Mouse (Mus musculus): ENCODE measurements around the gene Kng2.
"Not testable (repeated sequence)": the region's sequence is repeated elsewhere in the genome, so short reads cannot be mapped to it uniquely, and the experiment has no call there.

The Kng2 gene

DNA sequence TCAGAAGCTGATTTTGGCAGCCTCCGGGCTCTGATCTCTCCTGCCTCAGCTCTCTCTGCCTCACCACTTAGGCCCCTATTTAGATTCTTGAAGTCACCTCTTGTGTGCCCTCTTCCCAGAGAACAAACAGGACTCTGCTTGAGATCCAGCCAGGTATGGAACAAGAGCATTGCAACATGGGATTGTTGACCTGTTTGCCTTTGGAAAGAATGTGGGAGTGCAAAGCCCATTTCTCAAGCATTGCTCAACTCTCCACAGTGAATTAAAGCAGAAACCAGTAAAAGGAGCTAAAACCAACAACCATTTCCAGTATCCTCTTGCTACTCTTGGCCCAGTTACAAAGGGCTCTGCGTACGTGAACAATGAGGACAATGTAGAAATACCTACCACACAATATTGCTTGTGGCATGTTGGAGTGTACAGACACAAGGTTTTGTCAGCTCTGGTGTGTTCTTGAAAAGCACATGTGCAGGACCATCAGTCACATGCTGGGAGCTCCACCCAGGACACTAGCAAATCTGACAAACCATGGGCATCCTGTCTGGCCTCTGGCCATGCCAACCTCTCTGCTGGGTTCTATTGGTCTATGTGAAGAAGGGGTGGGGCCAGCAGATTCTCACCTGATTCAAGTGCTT lies at the start of gene Kng2:
TSS of gene Kng2 (minus strand) at position 517 of the 635 bp plus-strand sequence.
- DNase-seq, result not testable (repeated sequence)

DNA sequence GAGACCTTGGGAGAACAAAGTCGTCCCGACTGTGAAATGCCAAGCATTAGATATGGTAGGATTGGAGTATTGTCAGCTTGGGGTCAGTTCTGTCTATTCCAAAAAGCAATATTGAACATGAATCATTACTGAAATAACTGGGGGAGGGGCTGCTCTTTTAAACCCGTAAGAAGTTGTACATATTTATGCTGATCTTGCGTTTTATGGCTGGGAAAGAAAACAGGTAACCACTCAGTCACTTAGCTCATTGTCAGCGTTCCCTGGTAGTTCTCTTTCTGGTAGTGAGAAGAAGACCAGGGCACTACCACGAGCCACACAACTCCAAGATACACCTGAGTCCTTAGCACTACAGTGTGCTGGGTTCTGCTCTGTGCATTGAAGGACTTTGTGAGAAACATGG lies 48.2 kb upstream of the Kng2 start:
- DNase-seq, result not testable (repeated sequence)

DNA sequence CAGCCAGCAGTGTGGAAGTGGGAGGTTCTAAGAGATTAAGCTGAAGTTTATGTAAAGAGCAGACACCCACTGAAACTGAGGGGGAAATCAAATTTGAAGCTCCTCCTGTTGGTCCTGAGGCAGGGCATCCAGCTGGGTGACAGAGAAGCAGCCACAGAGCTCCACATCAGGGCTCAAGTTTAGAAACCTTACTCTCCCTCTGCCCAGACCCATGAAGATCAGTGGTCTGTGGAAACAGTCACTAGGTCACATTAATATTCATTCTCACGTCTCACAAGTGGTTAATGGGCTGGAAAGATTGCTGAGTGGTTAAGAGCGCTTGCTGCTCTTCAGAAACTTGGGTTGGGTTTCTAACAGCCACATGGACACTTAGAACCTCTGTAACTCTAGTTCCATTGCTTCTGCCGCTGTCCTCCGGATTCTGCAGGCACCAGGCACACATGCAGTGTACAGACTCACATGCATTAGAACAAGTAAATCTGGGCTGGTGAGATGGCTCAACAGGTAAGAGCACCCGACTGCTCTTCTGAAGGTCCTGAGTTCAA lies 31.6 kb upstream of the Kng2 start:
- not testable (repeated sequence) for DNase-seq

DNA sequence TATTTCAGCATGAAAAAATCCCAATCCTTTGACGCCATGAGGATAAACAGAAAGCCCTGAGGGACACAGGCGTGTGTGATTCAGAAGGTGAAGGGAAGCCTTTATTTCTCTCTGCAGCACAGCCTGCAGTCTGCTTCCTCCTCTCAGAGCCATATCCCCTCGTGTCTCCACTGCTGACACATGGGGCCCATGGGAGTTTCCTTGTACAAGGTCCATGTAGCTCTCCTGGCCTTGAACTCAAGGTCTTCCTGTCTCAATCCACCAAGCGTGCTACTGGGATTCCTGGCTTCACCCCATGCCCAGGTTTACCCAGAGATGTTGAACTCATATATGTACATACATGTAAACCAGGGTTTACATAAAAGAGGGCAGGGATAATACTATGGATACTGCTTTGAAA lies 30.3 kb upstream of the Kng2 start:
- not testable (repeated sequence) for DNase-seq

DNA sequence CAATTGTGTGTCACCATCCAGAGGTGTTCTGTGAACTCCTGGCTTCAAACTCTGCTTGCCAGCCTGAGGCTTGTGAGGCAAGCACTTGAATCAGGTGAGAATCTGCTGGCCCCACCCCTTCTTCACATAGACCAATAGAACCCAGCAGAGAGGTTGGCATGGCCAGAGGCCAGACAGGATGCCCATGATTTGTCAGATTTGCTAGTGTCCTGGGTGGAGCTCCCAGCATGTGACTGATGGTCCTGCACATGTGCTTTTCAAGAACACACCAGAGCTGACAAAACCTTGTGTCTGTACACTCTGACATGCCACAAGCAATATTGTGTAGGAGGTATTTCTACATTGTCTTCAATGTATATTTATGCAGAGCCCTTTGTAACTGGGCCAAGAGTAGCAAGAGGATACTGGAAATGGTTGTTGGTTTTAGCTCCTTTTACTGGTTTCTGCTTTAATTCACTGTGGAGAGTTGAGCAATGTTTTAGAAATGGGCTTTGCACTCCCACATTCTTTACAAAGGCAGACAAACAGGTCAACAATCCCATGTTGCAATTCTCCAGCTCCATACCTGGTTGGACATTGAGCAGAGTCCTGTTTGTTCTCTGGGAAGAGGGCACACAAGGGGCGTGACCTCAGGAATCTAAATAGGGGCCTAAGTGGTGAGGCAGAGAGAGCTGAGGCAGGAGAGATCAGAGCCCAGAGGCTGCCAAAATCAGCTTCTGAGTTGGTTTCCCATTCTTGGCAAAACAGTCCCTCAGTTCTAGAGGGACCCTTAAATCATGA lies 28.6 kb upstream of the Kng2 start, which contains the start of gene Kng1:
TSS of gene Kng1 (plus strand) at position 198 of the 780 bp plus-strand sequence.
- not testable (repeated sequence) for DNase-seq

DNA sequence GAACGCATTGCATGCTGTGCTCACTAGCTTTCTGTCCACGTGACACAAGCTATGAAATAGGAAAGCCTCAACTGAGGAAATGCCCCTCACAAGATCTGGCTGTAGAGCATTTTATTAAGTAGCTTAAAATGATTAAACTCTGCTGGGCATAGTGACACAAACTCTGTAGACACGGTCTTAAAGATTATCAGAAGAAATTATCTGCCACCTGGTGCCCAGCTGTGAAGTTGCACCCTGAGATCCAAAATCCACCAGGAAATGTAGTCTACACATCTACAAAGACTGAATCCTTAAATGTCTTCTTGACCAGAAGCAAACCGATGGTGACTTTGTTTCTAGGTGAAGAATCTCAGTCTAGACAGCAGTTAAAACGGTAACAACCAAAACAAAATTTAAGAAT lies 17.0 kb upstream of the Kng2 start:
- DNase-seq, result peak; percentile 11

DNA sequence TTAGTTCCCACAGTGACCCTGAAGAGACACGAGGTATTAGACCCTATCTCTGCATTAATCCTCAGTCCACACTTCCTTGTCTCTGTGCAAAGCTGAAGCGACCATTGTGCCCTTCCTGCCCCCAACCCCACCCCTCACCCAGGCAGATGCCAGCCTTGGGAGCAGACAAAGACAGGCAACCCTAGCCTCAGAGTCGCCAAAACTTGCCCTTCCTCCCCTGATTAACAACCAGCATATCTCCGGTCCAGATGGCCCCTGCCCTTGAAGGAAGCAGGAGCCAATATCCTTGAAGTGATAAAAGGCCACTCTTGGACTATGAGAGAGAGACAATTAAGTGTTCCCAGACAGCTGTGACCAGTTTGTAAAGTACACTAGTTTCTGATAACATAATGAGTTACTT lies 11.6 kb upstream of the Kng2 start:
- DNase-seq, result no peak

DNA sequence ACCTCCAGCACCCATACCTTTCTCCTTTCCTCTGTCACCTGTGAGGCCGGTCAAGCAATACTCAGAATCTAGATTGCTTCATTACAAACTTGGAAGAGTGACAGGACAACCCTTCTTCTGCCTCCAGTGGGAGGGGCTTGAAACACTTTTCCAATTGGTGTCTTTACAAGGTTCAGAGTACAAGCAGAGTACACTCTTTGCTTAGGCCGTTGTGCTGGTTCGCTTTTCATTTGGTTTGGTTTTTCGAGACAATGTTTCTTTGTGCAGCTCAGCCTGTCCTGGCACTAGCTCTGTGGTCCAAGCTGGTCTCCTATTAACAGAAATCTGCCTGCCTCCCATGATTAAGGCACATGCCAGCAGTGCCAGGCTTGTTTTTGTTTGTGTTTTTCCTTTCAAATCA lies 10.0 kb upstream of the Kng2 start:
- DNase-seq, result no peak

DNA sequence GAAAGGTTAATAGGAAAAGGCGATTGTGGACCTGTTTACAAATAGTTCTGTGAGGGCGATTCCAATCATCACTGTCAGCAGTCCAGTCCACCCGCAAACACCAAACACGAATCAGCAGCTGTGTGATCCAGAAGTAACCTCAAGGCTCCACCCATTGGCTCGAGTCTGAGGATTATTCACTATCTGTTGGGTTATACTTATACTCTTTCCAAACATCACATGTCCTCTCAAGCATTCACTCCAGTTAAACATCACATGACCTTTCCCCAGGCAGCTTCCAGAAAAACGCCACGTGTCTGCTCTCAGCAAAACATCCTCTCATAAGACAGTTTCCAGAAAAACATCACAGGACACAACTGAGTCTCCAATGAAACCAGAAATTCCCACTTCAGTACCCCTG lies 8.5 kb upstream of the Kng2 start:
- no peak for DNase-seq

DNA sequence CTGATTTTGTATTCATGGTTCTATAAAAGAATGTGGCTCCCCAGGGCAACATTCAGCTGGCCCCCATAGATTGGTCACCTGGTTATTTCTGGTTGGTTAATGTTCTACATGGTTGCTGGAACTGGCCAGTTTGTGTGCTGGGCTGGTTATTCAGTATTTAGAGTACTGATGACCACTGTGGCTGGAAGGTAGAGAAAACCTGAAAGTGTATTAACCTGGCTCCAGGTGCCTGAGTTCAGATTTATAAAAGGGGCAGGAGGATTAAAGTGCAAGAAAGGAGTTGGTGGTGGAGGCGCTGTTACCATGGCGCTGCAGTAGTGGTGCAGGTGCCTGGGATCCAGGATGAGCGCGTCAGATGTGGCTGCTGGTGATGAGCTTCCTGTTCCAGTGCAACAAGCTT lies 4.4 kb upstream of the Kng2 start:
- DNase-seq, result no peak

DNA sequence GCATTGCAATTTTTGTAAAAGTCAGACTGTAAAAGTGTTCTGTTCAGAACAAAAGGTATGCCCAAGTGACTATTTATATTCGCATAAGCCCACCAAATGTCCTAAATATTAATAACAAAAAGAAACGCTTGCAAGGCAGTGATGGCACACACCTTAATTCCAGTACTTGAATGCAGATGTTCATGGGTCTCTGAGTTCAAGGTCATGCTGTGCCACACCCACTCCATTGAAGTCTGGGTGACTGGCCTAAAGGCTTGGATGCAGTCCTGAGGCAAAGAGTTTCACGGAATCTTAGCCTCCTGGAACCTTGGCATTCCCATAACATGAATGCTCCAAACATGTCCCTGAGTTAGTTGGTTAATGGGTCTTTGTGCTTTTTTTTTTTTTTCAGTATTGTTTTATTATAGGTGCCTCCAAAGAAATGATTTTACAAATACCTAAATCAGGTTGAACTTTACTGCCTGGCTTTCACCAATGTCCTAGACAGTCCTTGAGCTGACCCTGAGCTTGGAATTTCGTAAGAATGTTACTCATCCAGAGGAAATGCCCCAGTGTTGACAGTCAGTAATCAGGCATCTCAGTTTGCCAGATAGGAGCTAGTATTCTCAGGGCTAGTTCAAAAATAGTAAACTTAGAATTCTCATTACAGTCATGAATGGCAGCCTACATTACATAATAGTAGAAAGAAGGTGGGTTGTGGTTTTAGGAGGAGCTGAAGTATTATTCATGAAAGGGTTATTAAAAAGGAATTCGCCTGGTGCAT lies 1.6 kb upstream of the Kng2 start:
- DNase-seq, result no peak

DNA sequence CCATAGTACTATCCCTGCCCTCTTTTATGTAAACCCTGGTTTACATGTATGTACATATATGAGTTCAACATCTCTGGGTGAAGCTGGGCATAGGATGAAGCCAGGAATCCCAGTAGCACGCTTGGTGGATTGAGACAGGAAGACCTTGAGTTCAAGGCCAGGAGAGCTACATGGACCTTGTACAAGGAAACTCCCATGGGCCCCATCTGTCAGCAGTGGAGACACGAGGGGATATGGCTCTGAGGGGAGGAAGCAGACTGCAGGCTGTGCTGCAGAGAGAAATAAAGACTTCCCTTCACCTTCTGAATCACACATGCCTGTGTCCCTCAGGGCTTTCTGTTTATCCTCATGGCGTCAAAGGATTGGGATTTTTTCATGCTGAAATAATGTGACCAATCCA lies 1.9 kb downstream of the Kng2 start:
- not testable (repeated sequence) for DNase-seq

DNA sequence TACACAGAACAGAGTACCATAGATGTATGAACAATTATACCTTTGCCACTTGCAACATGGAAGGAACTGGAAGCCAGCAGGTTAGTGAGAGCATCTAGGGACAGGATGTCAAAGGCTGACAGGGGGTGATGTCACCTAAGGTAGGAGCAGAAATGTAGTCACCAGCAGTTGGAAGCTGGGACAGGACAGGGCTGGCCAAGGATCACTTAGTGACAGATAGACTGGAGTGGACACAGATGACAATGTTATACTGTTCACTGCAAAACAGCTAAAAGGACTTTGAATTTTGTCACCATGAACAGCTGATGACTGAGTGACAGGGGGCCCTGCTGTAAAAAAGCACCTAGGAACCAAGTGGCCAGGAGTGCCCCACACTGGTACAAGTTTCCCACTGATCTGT lies 2.7 kb downstream of the Kng2 start:
- DNase-seq, result no peak

DNA sequence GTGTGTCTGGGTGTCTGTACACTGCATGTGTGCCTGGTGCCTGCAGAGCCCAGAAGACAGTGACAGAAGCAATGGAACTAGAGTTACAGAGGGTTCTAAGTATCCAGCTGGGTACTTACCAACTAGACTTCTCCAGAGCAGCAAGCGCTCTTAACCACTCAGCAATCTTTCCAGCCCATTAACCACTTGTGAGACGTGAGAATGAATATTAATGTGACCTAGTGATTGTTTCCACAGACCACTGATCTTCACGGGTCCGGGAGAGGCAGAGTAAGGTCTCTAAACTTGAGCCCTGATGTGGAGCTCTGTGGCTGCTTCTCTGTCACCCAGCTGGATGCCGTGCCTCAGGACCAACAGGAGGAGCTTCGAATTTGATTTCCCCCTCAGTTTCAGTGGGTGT lies 4.2 kb downstream of the Kng2 start:
- no peak for DNase-seq

DNA sequence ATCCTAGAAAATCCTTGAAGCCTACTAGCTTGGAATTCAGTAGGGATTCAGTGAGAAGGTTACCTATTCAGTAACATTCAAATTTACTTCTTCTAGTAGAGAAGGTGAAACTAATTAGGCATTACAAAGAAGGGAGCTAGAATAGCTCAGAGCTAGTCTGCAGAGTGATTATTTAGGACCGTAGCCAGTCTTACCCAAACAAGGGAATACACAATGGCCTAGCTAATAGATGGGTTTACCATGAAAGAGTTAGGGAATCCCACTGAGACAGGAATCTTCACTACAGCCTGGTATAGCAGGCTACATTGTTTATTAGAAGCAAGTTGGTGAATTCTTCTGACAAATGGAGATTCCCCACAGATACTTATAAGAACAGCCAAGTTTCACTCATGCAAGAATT lies 8.7 kb downstream of the Kng2 start:
- DNase-seq, result not testable (repeated sequence)

DNA sequence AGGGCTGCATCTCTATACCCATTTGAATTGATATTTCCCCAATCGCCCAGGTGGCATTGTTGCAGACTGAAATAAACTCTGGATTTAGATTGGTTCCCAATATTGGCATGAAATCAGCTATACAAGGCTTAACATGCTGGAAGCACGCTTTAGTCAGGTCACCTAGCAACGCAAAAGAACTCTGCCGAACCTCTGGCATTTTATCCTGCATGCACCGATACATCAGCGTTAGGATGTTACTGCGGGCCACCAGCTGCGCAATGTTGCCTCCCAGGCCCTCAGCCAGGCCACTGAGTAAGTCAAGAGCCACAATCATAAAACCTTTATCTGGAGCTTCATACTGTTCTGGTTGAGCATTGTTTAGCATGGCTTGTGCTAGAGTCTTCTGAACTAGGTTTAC lies 14.6 kb downstream of the Kng2 start:
- DNase-seq, result not testable (repeated sequence)

DNA sequence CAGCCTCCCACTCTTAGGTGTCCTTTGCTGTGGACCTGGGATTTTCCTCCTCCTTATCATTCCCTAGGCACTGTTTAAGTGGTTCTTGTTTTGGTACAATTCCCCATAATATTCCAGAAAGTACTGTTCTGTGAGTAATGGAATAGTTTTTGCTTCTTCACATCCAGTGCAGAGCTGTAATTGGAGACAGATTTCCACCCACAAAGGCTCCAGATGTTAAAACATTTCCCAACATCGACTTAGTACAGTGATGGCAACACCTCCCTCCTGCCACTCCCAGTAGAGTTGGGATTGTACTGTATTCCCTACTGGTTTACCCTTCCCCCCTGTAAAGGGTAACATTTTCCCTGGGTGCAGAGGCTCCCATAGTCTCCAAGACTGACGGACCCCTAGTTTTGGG lies 15.5 kb downstream of the Kng2 start:
- DNase-seq, result not testable (repeated sequence)

DNA sequence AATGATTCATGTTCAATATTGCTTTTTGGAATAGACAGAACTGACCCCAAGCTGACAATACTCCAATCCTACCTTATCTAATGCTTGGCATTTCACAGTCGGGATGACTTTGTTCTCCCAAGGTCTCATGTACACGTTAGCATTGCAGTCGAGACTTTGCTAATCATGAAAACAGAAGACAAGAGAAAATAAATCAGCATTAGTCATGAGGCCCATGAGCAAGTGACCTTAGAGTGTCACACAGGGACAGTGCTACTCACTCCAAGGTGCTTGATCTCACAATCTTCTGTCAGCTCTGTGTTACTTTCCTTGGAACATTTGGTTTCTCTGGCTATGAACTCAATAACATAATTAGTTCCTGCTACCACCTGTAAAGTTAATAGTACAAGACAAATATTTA lies 32.3 kb downstream of the Kng2 start:
- not testable (repeated sequence) for DNase-seq

DNA sequence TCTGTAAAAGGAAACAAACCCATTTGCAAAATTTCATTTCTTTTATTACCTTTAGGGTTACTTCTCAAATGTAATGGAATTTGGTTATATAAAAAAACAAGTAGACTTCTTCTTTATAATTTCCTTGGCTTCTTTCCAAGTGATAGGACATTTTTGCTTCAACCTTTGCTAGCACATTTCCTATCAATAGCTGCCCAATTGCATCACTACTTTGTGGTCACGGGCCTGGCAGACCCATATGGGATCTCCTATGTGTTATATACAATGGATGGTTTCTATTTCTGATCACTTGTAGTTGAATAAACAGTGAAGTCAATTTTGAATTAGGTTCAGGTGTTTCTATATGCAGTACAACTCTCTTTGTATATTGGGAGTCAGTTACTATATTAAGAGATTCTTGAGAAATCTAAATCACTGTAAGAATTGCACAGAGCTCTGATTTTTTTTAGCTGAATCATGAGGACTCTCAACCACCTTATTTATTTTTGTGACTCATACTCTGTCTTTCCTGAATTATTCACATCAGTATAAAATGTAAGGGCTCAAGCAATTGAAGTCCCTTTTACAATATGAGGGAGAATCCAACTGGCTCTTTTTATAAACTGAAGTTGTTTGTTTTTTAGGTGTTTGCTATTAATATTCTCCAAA lies 61.8 kb downstream of the Kng2 start:
- no peak for DNase-seq

DNA sequence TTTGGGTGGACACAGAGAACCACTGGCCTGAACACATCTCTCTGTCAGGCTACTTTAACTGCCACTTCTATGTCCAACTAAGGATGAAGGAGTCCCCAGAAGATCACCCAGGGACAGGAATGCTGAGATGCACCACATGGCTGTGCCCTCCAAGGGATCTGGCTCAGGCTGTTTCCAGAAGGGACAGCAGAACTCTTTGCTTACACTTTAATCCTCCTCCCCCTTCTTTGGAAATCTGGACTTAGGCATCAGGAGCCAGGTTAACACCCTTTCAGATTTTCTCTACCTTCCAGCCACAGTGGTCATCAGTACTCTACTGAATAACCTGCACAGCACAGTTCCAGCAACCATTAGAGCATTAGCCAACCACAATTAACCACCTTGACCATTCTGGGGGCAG lies 66.0 kb downstream of the Kng2 start:
- no peak for DNase-seq

DNA sequence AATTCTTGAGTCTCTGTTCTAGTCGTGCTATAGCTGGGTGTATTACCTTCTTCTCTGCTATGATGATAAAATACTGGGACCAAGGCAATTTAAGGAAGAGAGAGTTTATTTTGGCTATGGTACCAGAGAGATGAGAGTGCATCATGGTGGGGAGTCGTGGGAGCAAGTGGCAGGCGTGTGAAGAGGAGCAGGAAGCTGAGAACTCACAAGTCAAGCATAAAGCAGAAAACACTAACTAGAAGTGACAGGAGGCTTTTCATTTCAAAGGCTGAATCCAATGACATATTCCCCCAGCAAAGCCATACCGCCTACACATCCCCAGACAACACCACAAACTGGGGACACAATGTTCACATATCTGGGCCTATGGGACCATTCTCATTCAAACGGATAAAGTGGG lies 67.0 kb downstream of the Kng2 start:
- DNase-seq, result no peak

DNA sequence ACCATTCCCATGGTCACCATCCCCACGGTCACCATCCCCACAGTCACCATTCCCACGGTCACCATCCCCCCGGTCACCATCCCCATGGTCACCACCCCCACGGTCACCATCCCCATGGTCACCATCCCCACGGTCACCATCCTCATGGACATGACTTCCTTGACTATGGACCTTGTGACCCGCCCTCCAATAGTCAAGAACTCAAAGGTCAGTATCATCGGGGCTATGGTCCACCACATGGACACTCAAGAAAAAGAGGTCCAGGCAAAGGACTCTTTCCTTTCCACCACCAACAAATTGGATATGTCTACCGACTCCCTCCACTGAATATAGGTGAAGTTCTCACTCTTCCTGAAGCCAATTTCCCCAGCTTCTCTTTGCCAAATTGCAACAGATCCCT lies 68.2 kb downstream of the Kng2 start:
- no peak for DNase-seq

DNA sequence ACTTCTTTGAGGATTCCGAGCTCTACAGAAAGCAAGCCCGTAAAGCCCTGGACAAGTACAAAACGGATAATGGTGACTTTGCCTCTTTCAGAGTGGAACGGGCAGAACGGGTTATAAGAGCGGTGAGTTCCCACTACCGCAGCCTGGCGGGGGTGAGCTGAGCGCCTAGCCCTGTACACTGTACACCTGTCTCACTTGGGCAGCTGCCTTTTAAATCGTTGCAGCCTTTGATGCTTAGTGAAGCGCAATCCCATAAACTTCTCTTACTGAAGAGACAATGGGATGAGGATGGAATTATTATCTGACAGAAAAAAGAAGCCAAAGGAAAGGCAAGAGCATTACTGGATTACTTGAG lies 73.2 kb downstream of the Kng2 start:
- no peak for DNase-seq
